Mouse (Mus musculus) E14TG2a.4 (cell line): ENCODE measurements at regions not wholly inside any gene's neighbourhood (a gene's known extent, or its start where the extent isn't known, plus 50 kb on each side); places are given as distances from the start of the nearest gene placed in this dataset.

Experiments
- H3K27me3 ChIP-seq: 2 replicates; pipeline ENCODE4 v1.6.1; 2014; ENCODE audit warnings: low read length, control low read depth; ENCODE audit not compliant: insufficient read depth
- H3K36me3 ChIP-seq: 2 replicates; pipeline ENCODE4 v1.6.1; 2014; ENCODE audit warnings: low read length, control low read depth; ENCODE audit not compliant: insufficient read depth
- H3K4me1 ChIP-seq: replicated peaks from 2 replicates; pipeline ENCODE4 v1.6.1; 2014; ENCODE audit warnings: low read depth, low read length, control low read depth
- H3K4me3 ChIP-seq: replicated peaks from 2 replicates; pipeline ENCODE4 v1.5.1; 2014; ENCODE audit warnings: mild to moderate bottlenecking, low read length
- H3K9me3 ChIP-seq: 2 replicates; pipeline ENCODE4 v1.6.1; 2014; ENCODE audit warnings: low read length, control low read depth
- CTCF ChIP-seq: conservative IDR thresholded peaks from 2 replicates; pipeline ENCODE4 v1.5.1; 2014; ENCODE audit warnings: low read length
- NANOG ChIP-seq: IDR thresholded peaks from 2 replicates; pipeline ENCODE4 v1.6.1; 2014; ENCODE audit warnings: borderline replicate concordance, low read length, mixed read lengths
- POU5F1 ChIP-seq: IDR thresholded peaks from 2 replicates; pipeline ENCODE4 v1.6.1; 2014; ENCODE audit warnings: low read length, borderline replicate concordance

DNA sequence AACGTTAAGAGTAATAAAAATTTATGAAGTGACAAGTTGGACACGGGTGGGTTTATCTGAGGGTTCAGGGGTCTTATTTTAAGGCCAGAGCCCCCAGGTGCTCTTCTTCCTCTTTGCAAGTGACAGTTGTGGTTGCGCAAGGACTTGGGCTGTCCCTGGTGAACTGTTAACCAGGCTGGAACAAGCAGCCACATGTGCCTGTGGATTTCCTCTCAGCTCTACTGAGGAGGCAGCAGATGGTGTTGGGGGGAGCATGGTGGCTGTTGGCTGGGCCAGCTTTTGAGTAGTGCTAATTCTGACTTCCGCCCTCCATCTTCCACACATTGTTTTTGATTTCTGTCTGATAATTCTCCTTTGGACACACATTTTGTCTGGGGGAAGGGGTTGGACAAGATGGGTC is 227.9 kb upstream of the Tbc1d5 start:
- Histone ChIP-seq H3K9me3 (no peaks in the 10 kb centered on the region), H3K4me1 (peaks cover 13% of the 10 kb centered on the region), H3K4me3 (no peak overlapping the region), H3K27me3 (no peaks in the 10 kb centered on the region), H3K36me3 (no peaks in the 10 kb centered on the region)
- no peak for TF ChIP-seq NANOG
- no peak for TF ChIP-seq POU5F1

DNA sequence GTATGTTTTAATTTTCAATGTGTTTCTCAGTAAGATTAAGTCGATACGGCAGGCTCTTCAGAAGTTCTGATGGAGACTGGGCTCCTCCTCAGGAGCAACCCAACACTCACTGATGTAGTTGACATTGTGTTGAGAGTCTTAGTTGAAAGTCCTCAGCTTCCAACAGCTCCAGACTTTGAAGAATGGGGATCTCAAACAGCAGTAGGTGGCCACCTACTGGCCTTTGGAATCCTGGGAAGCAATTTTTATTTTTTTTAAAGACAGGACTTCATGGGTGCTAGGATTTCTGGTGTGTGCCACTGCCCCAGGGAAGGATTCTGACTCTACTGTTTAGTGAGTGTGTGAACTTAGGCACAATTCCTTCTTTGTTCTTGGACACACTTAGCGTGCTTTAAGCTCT is 225.9 kb upstream of the Tbc1d5 start:
- Histone ChIP-seq H3K4me1 (peaks cover 13% of the 10 kb centered on the region), H3K9me3 (no peaks in the 10 kb centered on the region), H3K27me3 (no peaks in the 10 kb centered on the region), H3K36me3 (no peaks in the 10 kb centered on the region), H3K4me3 (no peak overlapping the region)
- TF ChIP-seq CTCF (no peak), POU5F1 (no peak), NANOG (no peak)

DNA sequence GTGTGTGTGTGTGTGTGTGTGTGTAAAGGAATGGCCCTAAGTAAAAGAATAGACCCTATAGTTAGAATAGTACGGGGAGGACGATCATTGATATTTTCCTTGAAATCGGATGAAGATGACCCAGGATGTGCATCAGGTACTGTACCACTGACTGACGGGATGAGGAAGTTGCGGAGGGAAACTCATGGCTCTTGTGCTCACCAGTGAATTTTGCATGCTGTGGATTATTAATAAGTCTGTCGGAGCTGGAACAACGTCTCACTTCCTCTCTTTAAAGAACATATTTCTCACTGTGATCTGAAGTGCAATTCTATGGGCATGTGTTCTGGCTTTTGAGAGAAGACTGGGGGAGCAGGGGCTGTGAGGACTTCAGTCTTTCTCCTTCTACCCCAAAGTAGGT is 218.8 kb upstream of the Tbc1d5 start:
- no peaks in the 10 kb centered on the region for H3K9me3 ChIP-seq
- H3K27me3 ChIP-seq = no peaks in the 10 kb centered on the region
- H3K4me1 ChIP-seq = 0 out of 2 replicates have a peak, but pooled peaks cover 3% of the 10 kb centered on the region
- no peak overlapping the region for H3K4me3 ChIP-seq
- H3K36me3 ChIP-seq = no peaks in the 10 kb centered on the region
- no peak for TF ChIP-seq POU5F1
- TF ChIP-seq CTCF = no peak
- no peak for TF ChIP-seq NANOG

DNA sequence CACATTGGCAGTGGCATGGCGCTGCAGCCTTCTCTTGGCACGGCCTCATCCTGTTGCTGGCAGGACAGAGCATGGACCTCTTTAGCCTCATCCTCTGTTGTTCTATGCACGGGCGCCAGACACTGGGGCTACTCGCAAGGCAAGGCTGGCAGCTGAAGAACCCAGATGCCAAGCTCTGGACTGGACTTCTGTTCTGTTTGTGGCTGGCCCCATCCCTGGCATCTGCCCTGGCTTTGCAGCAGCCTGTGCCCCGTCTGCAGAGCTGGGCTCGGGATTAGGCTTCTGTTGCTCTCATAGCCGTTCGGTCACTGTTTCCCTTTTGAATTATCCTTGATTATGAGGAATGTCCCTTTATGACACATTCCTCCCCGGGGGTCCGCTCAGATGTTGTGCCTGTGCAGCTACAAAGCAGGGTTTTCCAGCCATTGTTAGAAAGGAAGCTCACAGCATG is 214.6 kb upstream of the Tbc1d5 start:
- H3K36me3 ChIP-seq = no peaks in the 10 kb centered on the region
- no peaks in the 10 kb centered on the region for H3K9me3 ChIP-seq
- 0 out of 2 replicates have a peak, but pooled peaks cover 3% of the 10 kb centered on the region for H3K4me1 ChIP-seq
- H3K27me3 ChIP-seq = no peaks in the 10 kb centered on the region
- no peak for TF ChIP-seq CTCF
- no peak for TF ChIP-seq POU5F1
- TF ChIP-seq NANOG = no peak
- H3K4me3 ChIP-seq = no peak overlapping the region

DNA sequence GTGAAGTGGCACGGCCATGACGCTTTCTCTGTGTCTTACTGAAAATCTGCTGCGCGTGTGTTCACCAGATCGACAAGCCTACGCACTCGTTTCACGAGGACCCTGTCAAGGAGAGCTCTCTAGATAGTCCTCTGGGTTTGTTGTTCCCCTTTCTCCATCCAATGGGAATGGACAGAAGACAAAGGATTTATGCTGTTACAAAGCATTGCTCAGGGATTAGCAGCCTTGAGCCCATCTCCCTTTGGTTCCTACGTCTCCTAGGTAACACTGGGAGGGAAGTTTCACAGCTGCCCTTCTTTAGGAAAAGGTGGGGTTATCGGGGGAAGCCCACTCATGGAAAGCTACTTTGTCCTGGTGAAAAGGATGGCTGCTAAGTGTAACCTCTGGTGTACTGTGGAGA is 212.7 kb upstream of the Tbc1d5 start:
- no peak for TF ChIP-seq CTCF
- no peak for TF ChIP-seq POU5F1
- no peak for TF ChIP-seq NANOG
- no peaks in the 10 kb centered on the region for H3K27me3 ChIP-seq

DNA sequence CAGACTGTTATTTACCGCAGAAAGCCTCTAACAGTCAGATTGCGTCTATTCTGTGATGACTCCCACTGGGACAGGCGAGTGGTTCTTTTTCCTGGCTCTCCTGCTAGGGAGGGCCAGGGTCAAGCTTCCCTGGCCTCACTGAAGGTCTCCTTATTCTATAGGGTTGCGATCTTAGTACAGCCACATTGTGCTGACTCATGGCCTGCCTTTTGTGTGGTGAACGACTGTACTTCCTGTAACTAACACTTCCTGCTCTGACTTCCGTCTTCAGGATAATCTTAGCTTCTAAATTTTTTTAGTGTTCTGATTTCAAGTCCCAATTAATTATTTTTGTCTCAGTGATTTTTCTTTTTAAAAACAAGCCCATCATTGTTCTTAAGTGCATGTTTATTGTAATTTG is 203.4 kb upstream of the Tbc1d5 start:
- Histone ChIP-seq H3K4me1 (peaks cover 6% of the 10 kb centered on the region), H3K4me3 (no peak overlapping the region), H3K27me3 (no peaks in the 10 kb centered on the region), H3K9me3 (no peaks in the 10 kb centered on the region), H3K36me3 (no peaks in the 10 kb centered on the region)
- TF ChIP-seq POU5F1 (no peak), NANOG (no peak), CTCF (no peak)

More for the DNA sequence above, 212.7 kb upstream of the Tbc1d5 start:
- Histone ChIP-seq H3K4me1 (0 out of 2 replicates have a peak, but pooled peaks cover 3% of the 10 kb centered on the region), H3K36me3 (no peaks in the 10 kb centered on the region), H3K4me3 (no peak overlapping the region), H3K9me3 (no peaks in the 10 kb centered on the region)

DNA sequence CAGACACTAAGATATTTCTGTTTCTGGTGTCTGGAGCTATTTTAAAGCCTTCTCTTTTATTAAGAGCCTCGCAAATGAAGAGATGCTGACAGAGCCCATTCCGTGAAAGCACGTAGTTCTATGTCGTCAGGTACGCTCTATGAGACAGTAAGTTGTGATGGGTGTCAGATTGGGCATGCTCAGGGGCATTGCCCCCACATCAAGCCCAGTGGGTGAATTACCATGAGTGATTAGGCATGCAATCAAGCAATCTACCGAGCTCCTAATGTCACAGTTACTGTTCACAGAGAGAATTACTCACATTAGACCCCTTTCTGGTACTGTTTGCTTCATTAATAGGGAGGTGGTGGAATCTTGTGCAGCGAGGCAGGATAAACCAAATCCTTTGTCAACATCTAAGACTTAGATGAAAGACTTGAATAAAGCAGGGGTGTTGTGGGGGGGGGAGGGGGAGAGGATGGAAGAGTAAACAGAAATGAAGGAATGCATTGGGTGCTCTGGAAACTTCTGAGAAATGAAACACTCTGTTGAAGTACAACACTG is 192.9 kb upstream of the Tbc1d5 start:
- TF ChIP-seq NANOG (no peak), POU5F1 (no peak), CTCF (no peak)
- Histone ChIP-seq H3K9me3 (no peaks in the 10 kb centered on the region), H3K4me3 (no peak overlapping the region), H3K36me3 (no peaks in the 10 kb centered on the region), H3K27me3 (no peaks in the 10 kb centered on the region), H3K4me1 (no peaks in the 10 kb centered on the region)

DNA sequence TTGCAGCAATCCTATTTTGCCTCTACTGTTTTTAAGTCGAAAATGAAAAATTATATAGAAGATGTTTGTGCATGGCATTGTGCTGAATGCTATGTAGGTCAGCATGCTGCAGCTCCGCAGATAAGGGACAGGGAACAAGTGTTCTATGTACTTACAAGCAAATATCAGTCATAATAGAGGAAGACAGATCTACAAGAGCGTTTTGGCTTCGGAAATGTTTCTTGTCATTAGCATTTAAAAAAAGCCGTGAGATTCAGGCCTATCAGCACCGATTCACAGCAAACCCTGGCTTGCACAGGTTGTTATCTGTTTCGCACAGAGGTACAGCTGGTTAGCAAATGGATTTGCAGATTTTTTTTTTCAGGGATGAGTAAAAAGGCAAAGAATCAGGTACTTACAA is 191.8 kb upstream of the Tbc1d5 start:
- Histone ChIP-seq H3K4me1 (no peaks in the 10 kb centered on the region), H3K36me3 (no peaks in the 10 kb centered on the region), H3K9me3 (no peaks in the 10 kb centered on the region), H3K27me3 (no peaks in the 10 kb centered on the region), H3K4me3 (no peak overlapping the region)
- TF ChIP-seq NANOG (no peak), CTCF (no peak), POU5F1 (no peak)

DNA sequence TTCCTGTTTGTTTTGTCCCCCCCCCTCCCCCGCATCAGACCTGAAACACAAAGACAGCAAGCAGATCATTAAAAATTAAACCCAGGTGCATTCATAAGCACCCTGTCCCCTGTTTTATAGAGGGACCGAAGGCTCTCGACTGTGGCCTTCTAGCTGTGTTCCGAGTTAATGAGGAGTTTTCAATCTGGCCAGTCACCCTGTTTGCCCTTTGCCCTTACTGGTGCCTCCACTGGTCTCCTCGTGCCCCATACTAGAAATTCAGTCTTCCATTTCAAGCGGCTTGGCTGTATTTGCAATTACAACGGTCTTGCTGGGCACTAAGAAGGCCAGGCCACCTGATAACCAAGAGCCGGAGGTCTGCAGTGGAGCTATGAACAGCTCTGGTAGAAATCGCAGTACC is 190.9 kb upstream of the Tbc1d5 start:
- no peaks in the 10 kb centered on the region for H3K4me1 ChIP-seq
- no peak overlapping the region for H3K4me3 ChIP-seq
- H3K9me3 ChIP-seq = no peaks in the 10 kb centered on the region
- no peak for TF ChIP-seq POU5F1
- TF ChIP-seq NANOG = no peak
- TF ChIP-seq CTCF = no peak
- no peaks in the 10 kb centered on the region for H3K27me3 ChIP-seq
- no peaks in the 10 kb centered on the region for H3K36me3 ChIP-seq
